Mouse (Mus musculus): Measurements from ENCODE around the gene Mrtfb. TPM values are rescaled to one million over a fixed set of nuclear protein-coding genes. Genes with fewer than 3 reads are reported as not detected.

The Mrtfb gene
- polyA plus RNA-seq, 1 experiment from 2014 or later, result 22.4 TPM

DNA sequence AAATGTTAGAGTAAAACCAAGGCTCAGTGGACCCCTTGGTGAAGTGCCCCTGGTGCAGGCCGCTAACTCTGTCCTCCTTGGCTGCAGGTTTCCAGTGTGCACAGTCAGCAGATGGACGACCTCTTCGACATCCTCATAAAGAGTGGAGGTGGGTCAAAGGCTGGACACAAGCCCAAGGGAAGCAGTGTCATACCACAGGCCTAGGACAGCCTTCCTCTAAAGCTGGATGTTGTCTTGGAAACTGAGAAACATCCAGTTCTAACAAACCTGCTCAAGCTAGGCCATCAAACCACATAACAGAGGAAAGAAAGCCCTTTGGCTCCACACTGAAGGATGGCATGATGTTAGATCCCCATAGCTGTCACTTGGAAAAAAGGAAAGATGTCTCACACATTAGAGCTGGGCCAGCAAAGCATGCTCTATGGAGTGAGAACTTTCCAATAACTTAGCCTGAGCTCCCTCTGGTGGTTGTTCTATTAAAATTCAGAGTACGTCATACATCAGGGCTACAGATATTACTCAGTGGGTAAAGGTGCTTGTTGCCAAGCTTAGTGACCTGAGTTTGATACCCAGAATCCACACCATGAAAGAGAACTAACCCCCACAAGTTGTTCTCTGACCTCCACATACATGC, 153.4 kb downstream of the Mrtfb start:
- H3K36me3 ChIP-seq (ENCODE audit: control insufficient read depth, insufficient read depth, low read length), result peaks cover 2% of the 10 kb centered on the region; the same call in 1 of the 2 replicates
- no peak overlapping the region for H3K9ac ChIP-seq (ENCODE audit: low read length)
- H3K4me1 ChIP-seq (replicated peaks; ENCODE audit: control insufficient read depth, insufficient read depth, low read length), result no peaks in the 10 kb centered on the region
- H3K4me2 ChIP-seq (ENCODE audit: low read depth, low read length, severe bottlenecking), result no peak overlapping the region
- no peak overlapping the region for H3K4me3 ChIP-seq (ENCODE audit: low read depth, low read length)
- H3K27ac ChIP-seq (ENCODE audit: low read depth, low read length), result no peak overlapping the region
- 71% methylated on average over 4 of the region's 4 CpGs for WGBS
- H3K9me3 ChIP-seq (ENCODE audit: control insufficient read depth, low read length), result peaks cover 5% of the 10 kb centered on the region; the same call in 1 of the 2 replicates
- ATAC-seq (replicated peaks; ENCODE audit: low FRiP score) (0 out of 2 replicates have a peak, but pooled peaks have one; percentile 60), DNase-seq (ENCODE audit: low spot score) (no peak)
- no peaks in the 10 kb centered on the region for H3K27me3 ChIP-seq (ENCODE audit: control insufficient read depth, insufficient read depth, low read length)

DNA sequence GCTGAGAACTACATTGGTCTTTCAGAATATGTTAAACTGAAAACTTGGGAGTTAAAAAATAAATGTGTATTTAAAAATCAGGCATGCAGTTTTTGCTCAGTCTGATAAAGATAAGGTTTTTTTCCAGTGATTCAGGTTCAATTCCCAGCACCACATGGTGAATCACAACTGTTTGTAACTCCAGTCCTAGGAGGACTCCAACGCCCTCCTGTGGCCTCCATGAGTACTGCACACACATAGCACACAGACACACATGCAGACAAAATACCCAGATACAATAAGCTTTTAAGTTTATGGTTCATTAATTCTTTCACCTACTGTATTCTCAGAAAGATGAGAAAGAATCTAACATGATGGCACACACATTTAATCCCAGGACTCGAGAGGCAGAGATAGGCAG, 154.5 kb downstream of the Mrtfb start:
- no peaks in the 10 kb centered on the region for H3K27me3 ChIP-seq (ENCODE audit: control insufficient read depth, insufficient read depth, low read length)
- H3K9ac ChIP-seq (ENCODE audit: low read length), result no peak overlapping the region
- DNase-seq (ENCODE audit: low spot score) (no peak), ATAC-seq (replicated peaks; ENCODE audit: low FRiP score) (no peak)
- WGBS, result 91% methylated on average over 2 of the region's 2 CpGs
- no peak overlapping the region for H3K4me3 ChIP-seq (ENCODE audit: low read depth, low read length)
- H3K27ac ChIP-seq (ENCODE audit: low read depth, low read length), result no peak overlapping the region
- H3K9me3 ChIP-seq (ENCODE audit: control insufficient read depth, low read length), result peaks cover 5% of the 10 kb centered on the region; the same call in 1 of the 2 replicates
- no peaks in the 10 kb centered on the region for H3K4me1 ChIP-seq (replicated peaks; ENCODE audit: control insufficient read depth, insufficient read depth, low read length)
- H3K36me3 ChIP-seq (ENCODE audit: control insufficient read depth, insufficient read depth, low read length), result peaks cover 2% of the 10 kb centered on the region; the same call in 1 of the 2 replicates
- H3K4me2 ChIP-seq (ENCODE audit: low read depth, low read length, severe bottlenecking), result no peak overlapping the region

DNA sequence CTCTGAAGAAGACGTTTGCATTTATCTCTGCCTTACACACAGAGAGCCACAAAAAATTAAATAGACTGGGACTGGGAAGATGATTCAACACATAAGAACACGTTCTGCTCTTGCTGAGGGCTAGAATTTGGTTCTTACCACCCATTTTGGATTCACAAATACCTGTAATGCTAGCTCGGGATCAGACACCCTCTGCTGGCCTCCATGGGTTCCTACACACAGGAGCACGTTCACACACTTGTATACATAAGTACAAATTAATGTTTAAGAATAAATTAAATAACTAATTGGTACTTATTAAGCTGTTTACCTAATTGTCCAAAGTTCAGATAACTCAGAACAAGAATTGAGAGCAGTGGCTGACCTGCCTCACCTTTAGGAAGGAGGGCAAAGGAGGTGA, 155.2 kb downstream of the Mrtfb start:
- H3K4me1 ChIP-seq (replicated peaks; ENCODE audit: control insufficient read depth, insufficient read depth, low read length), result no peaks in the 10 kb centered on the region
- no peak for ATAC-seq (replicated peaks; ENCODE audit: low FRiP score)
- WGBS, result over 99% methylated on average over 4 of the region's 4 CpGs
- no peak overlapping the region for H3K4me2 ChIP-seq (ENCODE audit: low read depth, low read length, severe bottlenecking)
- no peaks in the 10 kb centered on the region for H3K27me3 ChIP-seq (ENCODE audit: control insufficient read depth, insufficient read depth, low read length)
- no peak for DNase-seq (ENCODE audit: low spot score)
- H3K9me3 ChIP-seq (ENCODE audit: control insufficient read depth, low read length), result peaks cover 5% of the 10 kb centered on the region; the same call in 1 of the 2 replicates
- peaks cover 2% of the 10 kb centered on the region; the same call in 1 of the 2 replicates for H3K36me3 ChIP-seq (ENCODE audit: control insufficient read depth, insufficient read depth, low read length)
- H3K4me3 ChIP-seq (ENCODE audit: low read depth, low read length), result no peak overlapping the region
- no peak overlapping the region for H3K9ac ChIP-seq (ENCODE audit: low read length)
- H3K27ac ChIP-seq (ENCODE audit: low read depth, low read length), result no peak overlapping the region

DNA sequence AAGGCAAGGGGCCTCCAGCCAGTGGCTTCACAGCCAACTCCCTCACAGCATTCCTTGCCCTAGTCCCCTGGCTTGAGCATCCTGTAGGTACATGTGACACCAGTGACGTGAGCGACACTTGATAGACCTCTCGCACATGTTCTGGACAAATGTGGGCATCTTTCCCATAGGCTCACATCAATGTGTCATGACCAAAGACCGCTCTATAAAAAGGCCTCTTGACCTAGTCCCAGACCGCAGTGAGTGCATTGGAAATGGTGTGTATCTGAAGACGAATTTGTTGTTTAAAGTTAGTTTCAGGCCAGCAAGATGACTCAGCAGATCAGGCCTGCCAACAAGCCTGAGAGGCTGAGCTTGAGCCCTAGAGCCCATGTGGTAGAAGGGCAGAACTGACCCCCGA, 158.3 kb downstream of the Mrtfb start:
- no peaks in the 10 kb centered on the region for H3K4me1 ChIP-seq (replicated peaks; ENCODE audit: control insufficient read depth, insufficient read depth, low read length)
- peaks cover 5% of the 10 kb centered on the region; the same call in 1 of the 2 replicates for H3K9me3 ChIP-seq (ENCODE audit: control insufficient read depth, low read length)
- peaks cover 2% of the 10 kb centered on the region; the same call in 1 of the 2 replicates for H3K36me3 ChIP-seq (ENCODE audit: control insufficient read depth, insufficient read depth, low read length)
- H3K4me3 ChIP-seq (ENCODE audit: low read depth, low read length), result no peak overlapping the region
- WGBS, result 93% methylated on average over 7 of the region's 7 CpGs
- no peak overlapping the region for H3K4me2 ChIP-seq (ENCODE audit: low read depth, low read length, severe bottlenecking)
- H3K27ac ChIP-seq (ENCODE audit: low read depth, low read length), result no peak overlapping the region
- no peak for ATAC-seq (replicated peaks; ENCODE audit: low FRiP score)
- no peak overlapping the region for H3K9ac ChIP-seq (ENCODE audit: low read length)
- DNase-seq (ENCODE audit: low spot score), result no peak
- H3K27me3 ChIP-seq (ENCODE audit: control insufficient read depth, insufficient read depth, low read length), result no peaks in the 10 kb centered on the region

DNA sequence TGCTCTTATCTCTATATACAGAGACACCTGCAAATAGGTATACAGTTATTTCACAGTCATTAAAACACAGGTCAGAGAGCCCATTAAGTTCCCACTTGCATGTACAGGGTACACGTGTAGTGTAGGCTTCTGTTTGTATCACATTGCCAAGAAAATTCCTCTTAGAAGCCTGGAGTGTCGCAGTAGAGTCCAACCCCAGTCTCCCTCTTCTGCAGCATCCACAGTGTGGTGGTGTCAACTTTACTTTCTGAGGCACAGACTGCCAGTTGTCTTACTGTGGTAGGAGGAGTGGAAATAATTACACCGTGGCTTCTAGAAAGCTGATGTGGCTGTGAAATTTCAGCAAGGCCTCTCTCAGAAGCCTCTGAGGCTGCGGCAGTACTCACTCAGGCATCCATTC, 158.7 kb downstream of the Mrtfb start:
- Histone ChIP-seq H3K9ac (ENCODE audit: low read length) (no peak overlapping the region), H3K27ac (ENCODE audit: low read depth, low read length) (no peak overlapping the region), H3K9me3 (ENCODE audit: control insufficient read depth, low read length) (peaks cover 5% of the 10 kb centered on the region; the same call in 1 of the 2 replicates), H3K36me3 (ENCODE audit: control insufficient read depth, insufficient read depth, low read length) (peaks cover 2% of the 10 kb centered on the region; the same call in 1 of the 2 replicates), H3K4me1 (replicated peaks; ENCODE audit: control insufficient read depth, insufficient read depth, low read length) (no peaks in the 10 kb centered on the region), H3K4me3 (ENCODE audit: low read depth, low read length) (no peak overlapping the region), H3K27me3 (ENCODE audit: control insufficient read depth, insufficient read depth, low read length) (no peaks in the 10 kb centered on the region), H3K4me2 (ENCODE audit: low read depth, low read length, severe bottlenecking) (no peak overlapping the region)
- ATAC-seq (replicated peaks; ENCODE audit: low FRiP score) (no peak), DNase-seq (ENCODE audit: low spot score) (no peak)
- WGBS, result 92% methylated on average over 4 of the region's 4 CpGs

DNA sequence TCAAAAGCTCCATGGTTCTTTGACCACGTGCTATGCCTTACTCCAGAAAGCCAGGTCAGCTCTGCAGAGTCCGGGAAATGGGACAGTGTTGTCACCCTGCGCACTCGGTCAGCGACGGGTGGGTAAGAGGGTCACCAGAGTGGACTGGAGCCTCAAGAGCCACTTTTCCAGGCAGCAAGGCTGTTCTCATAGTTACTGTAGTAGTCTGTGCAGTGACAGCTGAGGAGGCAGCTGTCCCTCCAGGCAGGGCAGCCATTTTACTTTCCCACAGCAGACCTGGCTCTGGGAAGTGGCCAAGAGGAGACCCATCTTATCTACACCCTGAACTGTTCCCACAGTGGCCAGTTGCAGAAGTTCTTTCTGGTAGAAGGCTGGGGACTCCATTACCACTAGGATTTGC, 159.2 kb downstream of the Mrtfb start:
- ATAC-seq (replicated peaks; ENCODE audit: low FRiP score) (no peak), DNase-seq (ENCODE audit: low spot score) (no peak)
- Histone ChIP-seq H3K4me1 (replicated peaks; ENCODE audit: control insufficient read depth, insufficient read depth, low read length) (no peaks in the 10 kb centered on the region), H3K9ac (ENCODE audit: low read length) (no peak overlapping the region), H3K4me2 (ENCODE audit: low read depth, low read length, severe bottlenecking) (no peak overlapping the region), H3K27me3 (ENCODE audit: control insufficient read depth, insufficient read depth, low read length) (no peaks in the 10 kb centered on the region), H3K36me3 (ENCODE audit: control insufficient read depth, insufficient read depth, low read length) (peaks cover under 1% of the 10 kb centered on the region; the same call in 1 of the 2 replicates), H3K9me3 (ENCODE audit: control insufficient read depth, low read length) (peaks cover 3% of the 10 kb centered on the region; the same call in 1 of the 2 replicates), H3K27ac (ENCODE audit: low read depth, low read length) (no peak overlapping the region), H3K4me3 (ENCODE audit: low read depth, low read length) (no peak overlapping the region)
- WGBS, result 88% methylated on average over 6 of the region's 6 CpGs

DNA sequence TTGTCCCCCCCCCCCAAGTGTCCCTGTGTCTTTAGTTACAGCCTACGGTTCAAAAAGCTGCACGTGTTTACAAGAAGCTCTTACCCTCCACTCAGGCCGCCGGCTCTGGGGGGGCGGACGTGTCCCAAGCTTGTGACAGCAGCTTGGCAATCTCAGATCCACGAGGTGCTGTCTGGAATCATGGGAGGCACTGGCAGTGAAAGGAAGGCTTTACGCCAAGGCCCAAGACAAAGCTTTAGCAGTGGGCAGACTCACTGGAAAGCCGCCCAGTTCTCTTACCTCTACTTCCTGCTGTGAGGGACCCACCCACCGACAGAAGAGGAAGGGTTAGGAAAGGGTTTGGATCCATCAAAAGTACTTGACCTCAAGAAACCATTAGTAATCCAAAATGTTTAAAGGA, 160.2 kb downstream of the Mrtfb start:
- no peaks in the 10 kb centered on the region for H3K36me3 ChIP-seq (ENCODE audit: control insufficient read depth, insufficient read depth, low read length)
- no peak overlapping the region for H3K9ac ChIP-seq (ENCODE audit: low read length)
- no peak overlapping the region for H3K4me3 ChIP-seq (ENCODE audit: low read depth, low read length)
- DNase-seq (ENCODE audit: low spot score) (no peak), ATAC-seq (replicated peaks; ENCODE audit: low FRiP score) (no peak)
- WGBS, result 82% methylated on average over 10 of the region's 10 CpGs
- no peaks in the 10 kb centered on the region for H3K9me3 ChIP-seq (ENCODE audit: control insufficient read depth, low read length)
- H3K27ac ChIP-seq (ENCODE audit: low read depth, low read length), result no peak overlapping the region
- H3K27me3 ChIP-seq (ENCODE audit: control insufficient read depth, insufficient read depth, low read length), result no peaks in the 10 kb centered on the region
- H3K4me2 ChIP-seq (ENCODE audit: low read depth, low read length, severe bottlenecking), result no peak overlapping the region
- no peaks in the 10 kb centered on the region for H3K4me1 ChIP-seq (replicated peaks; ENCODE audit: control insufficient read depth, insufficient read depth, low read length)

DNA sequence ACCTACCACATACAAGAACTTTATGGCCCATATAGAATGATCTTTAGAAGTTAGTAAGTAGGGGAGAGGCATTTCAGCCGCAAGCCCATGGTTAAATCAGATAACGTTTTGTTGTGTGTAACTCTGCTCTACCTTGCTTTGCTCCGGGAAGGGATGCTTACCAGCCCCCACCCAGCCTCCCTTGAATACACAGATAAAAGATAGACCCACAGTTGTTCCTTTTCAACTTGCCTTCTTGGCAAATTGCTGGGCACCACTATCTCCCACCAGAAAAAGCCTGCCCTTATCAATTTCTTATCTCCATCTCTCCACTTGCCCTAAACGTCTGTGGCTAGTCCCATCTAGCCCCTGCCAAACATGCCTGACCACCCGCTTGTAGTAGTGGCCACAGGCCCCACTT, 161.6 kb downstream of the Mrtfb start:
- H3K4me3 ChIP-seq (ENCODE audit: low read depth, low read length), result no peak overlapping the region
- no peak overlapping the region for H3K27ac ChIP-seq (ENCODE audit: low read depth, low read length)
- H3K4me2 ChIP-seq (ENCODE audit: low read depth, low read length, severe bottlenecking), result no peak overlapping the region
- DNase-seq (ENCODE audit: low spot score) (no peak), ATAC-seq (replicated peaks; ENCODE audit: low FRiP score) (no peak)
- H3K9me3 ChIP-seq (ENCODE audit: control insufficient read depth, low read length), result no peaks in the 10 kb centered on the region
- no peaks in the 10 kb centered on the region for H3K4me1 ChIP-seq (replicated peaks; ENCODE audit: control insufficient read depth, insufficient read depth, low read length)
- no peak overlapping the region for H3K9ac ChIP-seq (ENCODE audit: low read length)
- no peaks in the 10 kb centered on the region for H3K36me3 ChIP-seq (ENCODE audit: control insufficient read depth, insufficient read depth, low read length)
- WGBS, result 82% methylated on average over 5 of the region's 5 CpGs
- H3K27me3 ChIP-seq (ENCODE audit: control insufficient read depth, insufficient read depth, low read length), result no peaks in the 10 kb centered on the region

DNA sequence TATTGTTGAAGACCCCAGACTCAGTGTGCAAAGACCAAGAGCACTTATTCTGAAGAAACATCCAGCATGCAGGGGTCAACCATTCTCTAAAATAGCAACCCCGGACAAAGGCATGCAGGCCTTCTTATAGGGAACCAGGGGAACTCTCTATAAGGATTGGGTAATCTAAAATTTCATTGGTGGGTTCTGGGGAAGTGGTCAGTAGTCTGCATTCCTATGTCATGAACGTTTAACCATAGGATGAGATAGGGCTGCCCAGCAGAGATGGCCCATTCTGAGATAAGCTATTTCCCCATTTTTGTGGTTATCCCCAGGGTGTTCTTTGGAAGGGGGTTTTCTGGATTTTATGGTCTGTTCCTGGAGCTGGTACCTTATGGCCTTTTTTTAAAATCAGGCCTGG, 163.5 kb downstream of the Mrtfb start:
- Histone ChIP-seq H3K36me3 (ENCODE audit: control insufficient read depth, insufficient read depth, low read length) (no peaks in the 10 kb centered on the region), H3K27me3 (ENCODE audit: control insufficient read depth, insufficient read depth, low read length) (no peaks in the 10 kb centered on the region), H3K9me3 (ENCODE audit: control insufficient read depth, low read length) (no peaks in the 10 kb centered on the region), H3K27ac (ENCODE audit: low read depth, low read length) (no peak overlapping the region), H3K4me1 (replicated peaks; ENCODE audit: control insufficient read depth, insufficient read depth, low read length) (no peaks in the 10 kb centered on the region), H3K4me3 (ENCODE audit: low read depth, low read length) (no peak overlapping the region), H3K4me2 (ENCODE audit: low read depth, low read length, severe bottlenecking) (no peak overlapping the region), H3K9ac (ENCODE audit: low read length) (no peak overlapping the region)
- WGBS, result 90% methylated on average over 2 of the region's 2 CpGs
- no peak for DNase-seq (ENCODE audit: low spot score)
- ATAC-seq (replicated peaks; ENCODE audit: low FRiP score), result no peak
